Mouse (Mus musculus): Measurements from ENCODE around the gene Eno1. TPM values are rescaled to one million over a fixed set of nuclear protein-coding genes. Genes with fewer than 3 reads are reported as not detected.

Eno1 gene
- polyA plus RNA-seq, 1 experiment = 1,403 TPM

- H3K27me3 ChIP-seq (ENCODE audit: control insufficient read depth, insufficient read depth, low read length, poor library complexity, severe bottlenecking) = no peaks in the 10 kb centered on the region
- peak overlapping the region; percentile 63 for H3K4me3 ChIP-seq (ENCODE audit: low read depth, low read length)
- TF ChIP-seq CTCF (IDR thresholded peaks at IDR 0.05; ENCODE audit: low read depth, low read length) (no peak), EP300 (IDR thresholded peaks at IDR 0.05; ENCODE audit: insufficient read depth, low read depth, low read length) (no peak), POLR2A (IDR thresholded peaks at IDR 0.05; ENCODE audit: insufficient read depth, low read length) (no peak)
- H3K9me3 ChIP-seq (replicated peaks; ENCODE audit: control insufficient read depth, insufficient read depth, low read length, poor library complexity, severe bottlenecking) = no peaks in the 10 kb centered on the region
- no peak overlapping the region for H3K27ac ChIP-seq (ENCODE audit: insufficient read depth, low read length)
- no peaks in the 10 kb centered on the region for H3K36me3 ChIP-seq (ENCODE audit: control insufficient read depth, insufficient read depth, low read length, poor library complexity, severe bottlenecking)
- H3K9ac ChIP-seq (ENCODE audit: low read depth, poor library complexity, severe bottlenecking) = peak overlapping the region; percentile 3
- H3K4me1 ChIP-seq (ENCODE audit: control insufficient read depth, insufficient read depth, low read length) = no peaks in the 10 kb centered on the region
These were observed 15.4 kb upstream of the Eno1 start for GRCm38 (mm10) chr4:150221017-150221640.

GRCm38 (mm10) chr4:150223830-150224229 lies 12.7 kb upstream of the Eno1 start:
- Histone ChIP-seq H3K27ac (ENCODE audit: insufficient read depth, low read length) (no peak overlapping the region), H3K9ac (ENCODE audit: low read depth, poor library complexity, severe bottlenecking) (no peak overlapping the region), H3K9me3 (replicated peaks; ENCODE audit: control insufficient read depth, insufficient read depth, low read length, poor library complexity, severe bottlenecking) (no peaks in the 10 kb centered on the region), H3K4me3 (ENCODE audit: low read depth, low read length) (no peak overlapping the region), H3K4me1 (ENCODE audit: control insufficient read depth, insufficient read depth, low read length) (no peaks in the 10 kb centered on the region), H3K27me3 (ENCODE audit: control insufficient read depth, insufficient read depth, low read length, poor library complexity, severe bottlenecking) (no peaks in the 10 kb centered on the region), H3K36me3 (ENCODE audit: control insufficient read depth, insufficient read depth, low read length, poor library complexity, severe bottlenecking) (no peaks in the 10 kb centered on the region)
- no peak for TF ChIP-seq EP300 (IDR thresholded peaks at IDR 0.05; ENCODE audit: insufficient read depth, low read depth, low read length)
- TF ChIP-seq CTCF (IDR thresholded peaks at IDR 0.05; ENCODE audit: low read depth, low read length) = no peak
- no peak for TF ChIP-seq POLR2A (IDR thresholded peaks at IDR 0.05; ENCODE audit: insufficient read depth, low read length)

GRCm38 (mm10) chr4:150225700-150226099 lies 10.8 kb upstream of the Eno1 start:
- H3K4me1 ChIP-seq (ENCODE audit: control insufficient read depth, insufficient read depth, low read length) = peaks cover 9% of the 10 kb centered on the region
- H3K9me3 ChIP-seq (replicated peaks; ENCODE audit: control insufficient read depth, insufficient read depth, low read length, poor library complexity, severe bottlenecking) = no peaks in the 10 kb centered on the region
- TF ChIP-seq POLR2A (IDR thresholded peaks at IDR 0.05; ENCODE audit: insufficient read depth, low read length) = no peak
- TF ChIP-seq EP300 (IDR thresholded peaks at IDR 0.05; ENCODE audit: insufficient read depth, low read depth, low read length) = no peak
- no peak for TF ChIP-seq CTCF (IDR thresholded peaks at IDR 0.05; ENCODE audit: low read depth, low read length)
- H3K27me3 ChIP-seq (ENCODE audit: control insufficient read depth, insufficient read depth, low read length, poor library complexity, severe bottlenecking) = no peaks in the 10 kb centered on the region
- no peak overlapping the region for H3K27ac ChIP-seq (ENCODE audit: insufficient read depth, low read length)
- no peaks in the 10 kb centered on the region for H3K36me3 ChIP-seq (ENCODE audit: control insufficient read depth, insufficient read depth, low read length, poor library complexity, severe bottlenecking)
- H3K9ac ChIP-seq (ENCODE audit: low read depth, poor library complexity, severe bottlenecking) = no peak overlapping the region
- H3K4me3 ChIP-seq (ENCODE audit: low read depth, low read length) = no peak overlapping the region

- Histone ChIP-seq H3K9ac (ENCODE audit: low read depth, poor library complexity, severe bottlenecking) (no peak overlapping the region), H3K27me3 (ENCODE audit: control insufficient read depth, insufficient read depth, low read length, poor library complexity, severe bottlenecking) (no peaks in the 10 kb centered on the region), H3K36me3 (ENCODE audit: control insufficient read depth, insufficient read depth, low read length, poor library complexity, severe bottlenecking) (no peaks in the 10 kb centered on the region), H3K9me3 (replicated peaks; ENCODE audit: control insufficient read depth, insufficient read depth, low read length, poor library complexity, severe bottlenecking) (no peaks in the 10 kb centered on the region), H3K4me1 (ENCODE audit: control insufficient read depth, insufficient read depth, low read length) (peaks cover 10% of the 10 kb centered on the region), H3K27ac (ENCODE audit: insufficient read depth, low read length) (no peak overlapping the region), H3K4me3 (ENCODE audit: low read depth, low read length) (no peak overlapping the region)
- TF ChIP-seq POLR2A (IDR thresholded peaks at IDR 0.05; ENCODE audit: insufficient read depth, low read length) (no peak), CTCF (IDR thresholded peaks at IDR 0.05; ENCODE audit: low read depth, low read length) (no peak), EP300 (IDR thresholded peaks at IDR 0.05; ENCODE audit: insufficient read depth, low read depth, low read length) (no peak)
These were observed 9.5 kb upstream of the Eno1 start for GRCm38 (mm10) chr4:150226818-150227688.

GRCm38 (mm10) chr4:150228581-150229348 lies 7.8 kb upstream of the Eno1 start:
- H3K27ac ChIP-seq (ENCODE audit: insufficient read depth, low read length) = no peak overlapping the region
- H3K36me3 ChIP-seq (ENCODE audit: control insufficient read depth, insufficient read depth, low read length, poor library complexity, severe bottlenecking) = no peaks in the 10 kb centered on the region
- no peak overlapping the region for H3K9ac ChIP-seq (ENCODE audit: low read depth, poor library complexity, severe bottlenecking)
- no peaks in the 10 kb centered on the region for H3K9me3 ChIP-seq (replicated peaks; ENCODE audit: control insufficient read depth, insufficient read depth, low read length, poor library complexity, severe bottlenecking)
- no peaks in the 10 kb centered on the region for H3K27me3 ChIP-seq (ENCODE audit: control insufficient read depth, insufficient read depth, low read length, poor library complexity, severe bottlenecking)
- TF ChIP-seq EP300 (IDR thresholded peaks at IDR 0.05; ENCODE audit: insufficient read depth, low read depth, low read length) (no peak), CTCF (IDR thresholded peaks at IDR 0.05; ENCODE audit: low read depth, low read length) (no peak), POLR2A (IDR thresholded peaks at IDR 0.05; ENCODE audit: insufficient read depth, low read length) (no peak)
- peaks cover 11% of the 10 kb centered on the region for H3K4me1 ChIP-seq (ENCODE audit: control insufficient read depth, insufficient read depth, low read length)
- no peak overlapping the region for H3K4me3 ChIP-seq (ENCODE audit: low read depth, low read length)
